Mouse (Mus musculus) gastrocnemius, postnatal 25 days (tissue): ENCODE data around the gene Piga. TPM values are rescaled to one million over a fixed set of nuclear protein-coding genes. Genes with fewer than 3 reads are reported as not detected.
A peak's percentile ranks its signal among the peaks of the same experiment; 100 is the strongest.

Experiments used
- DNase-seq: peaks from one replicate; pipeline ENCODE4 v3.0.0; 2022
- total RNA-seq, 2 experiments: library from RNA; stranded (reverse); gene quantifications; 1 replicate in 1 of 2; 2 replicates in 1 of 2; pipeline ENCODE4 v1.2.3; 2021

Piga gene
- total RNA-seq, 2 experiments from 2014 or later = 2.5 to 2.8 TPM

- no peak for DNase-seq
These were observed 13.1 kb downstream of the Piga start for GRCm38 (mm10) chrX:164432682-164433081.

GRCm38 (mm10) chrX:164436709-164437108 lies 17.1 kb downstream of the Piga start, which contains the start of gene Asb11:
Asb11 (plus strand) TSS chrX:164436994.
- DNase-seq = no peak

- DNase-seq = no peak
These were observed 19.9 kb downstream of the Piga start for GRCm38 (mm10) chrX:164439462-164439861.

GRCm38 (mm10) chrX:164440140-164440539 lies 20.6 kb downstream of the Piga start:
- peak; percentile 35 for DNase-seq

GRCm38 (mm10) chrX:164440703-164441102 lies 21.1 kb downstream of the Piga start:
- DNase-seq = no peak

- no peak for DNase-seq
These were observed 21.7 kb downstream of the Piga start for GRCm38 (mm10) chrX:164441306-164441705.

GRCm38 (mm10) chrX:164445601-164446000 lies 26.0 kb downstream of the Piga start:
- no peak for DNase-seq

GRCm38 (mm10) chrX:164446106-164446551 lies 26.5 kb downstream of the Piga start:
- no peak for DNase-seq

GRCm38 (mm10) chrX:164446835-164447681 lies 27.5 kb downstream of the Piga start:
- DNase-seq = no peak

- DNase-seq = no peak
These were observed 28.1 kb downstream of the Piga start for GRCm38 (mm10) chrX:164447682-164448071.

- DNase-seq = no peak
These were observed 29.6 kb downstream of the Piga start for GRCm38 (mm10) chrX:164449201-164449600.

GRCm38 (mm10) chrX:164459205-164459878 lies 39.8 kb downstream of the Piga start:
- no peak for DNase-seq

Other genes starting within 250 kb of the Piga start
- under 1 TPM; 0.36 to 0.56 TPM for gene Bmx, start 161.6 kb upstream of the Piga start, total RNA-seq
- 1 to 10 TPM; 3.5 to 4.5 TPM for gene Pir, start 150.4 kb upstream of the Piga start, total RNA-seq
- gene Vegfd, start 46.4 kb upstream of the Piga start, total RNA-seq = 1 to 10 TPM; 1.4 to 2.6 TPM
- gene Asb11, start 17.2 kb downstream of the Piga start, total RNA-seq = 10 to 100 TPM; 67.0 to 99.2 TPM
- not detected for gene Asb9, start 86.5 kb downstream of the Piga start, total RNA-seq